Mouse (Mus musculus): ENCODE measurements around the gene Ctbp2. TPM values are rescaled to one million over a fixed set of nuclear protein-coding genes. Genes with fewer than 3 reads are reported as not detected.

Ctbp2 gene
- total RNA-seq, 1 experiment from 2014 or later = 40.1 TPM

- ATAC-seq (replicated peaks; ENCODE audit: insufficient number of reproducible peaks, low FRiP score, low TSS enrichment, poor library complexity, severe bottlenecking) = no peak
Observed at GRCm38 (mm10) chr7:133056924-133057323, 67.2 kb downstream of the Ctbp2 start.

- ATAC-seq (replicated peaks; ENCODE audit: insufficient number of reproducible peaks, low FRiP score, low TSS enrichment, poor library complexity, severe bottlenecking) = no peak
Observed at GRCm38 (mm10) chr7:133054486-133054885, 69.7 kb downstream of the Ctbp2 start.

DNA sequence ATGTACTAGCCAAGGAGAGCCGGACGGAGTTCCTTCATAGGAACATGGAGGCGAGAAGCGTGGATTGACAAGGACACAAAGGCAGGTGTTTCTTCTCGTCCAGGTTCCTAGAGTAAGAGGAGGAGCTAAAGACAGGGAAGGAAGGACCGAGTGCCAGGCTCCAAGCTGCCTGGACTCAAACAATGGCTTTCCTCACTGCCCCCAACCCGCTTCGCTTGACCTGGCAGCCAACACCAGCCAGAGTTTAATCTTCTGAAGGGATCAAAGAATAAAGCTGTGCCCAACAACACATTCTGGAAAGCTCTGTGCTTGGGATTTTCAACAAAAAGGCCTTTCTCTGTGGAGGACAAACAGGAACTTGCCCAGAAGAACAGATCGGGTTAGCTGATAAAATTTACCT is 70.4 kb downstream of the Ctbp2 start:
- ATAC-seq (replicated peaks; ENCODE audit: insufficient number of reproducible peaks, low FRiP score, low TSS enrichment, poor library complexity, severe bottlenecking) = no peak

GRCm38 (mm10) chr7:133052819-133053218 is 71.3 kb downstream of the Ctbp2 start:
- peak; percentile 92 for ATAC-seq (replicated peaks; ENCODE audit: insufficient number of reproducible peaks, low FRiP score, low TSS enrichment, poor library complexity, severe bottlenecking)

GRCm38 (mm10) chr7:133050681-133051080 is 73.5 kb downstream of the Ctbp2 start:
- no peak for ATAC-seq (replicated peaks; ENCODE audit: insufficient number of reproducible peaks, low FRiP score, low TSS enrichment, poor library complexity, severe bottlenecking)

DNA sequence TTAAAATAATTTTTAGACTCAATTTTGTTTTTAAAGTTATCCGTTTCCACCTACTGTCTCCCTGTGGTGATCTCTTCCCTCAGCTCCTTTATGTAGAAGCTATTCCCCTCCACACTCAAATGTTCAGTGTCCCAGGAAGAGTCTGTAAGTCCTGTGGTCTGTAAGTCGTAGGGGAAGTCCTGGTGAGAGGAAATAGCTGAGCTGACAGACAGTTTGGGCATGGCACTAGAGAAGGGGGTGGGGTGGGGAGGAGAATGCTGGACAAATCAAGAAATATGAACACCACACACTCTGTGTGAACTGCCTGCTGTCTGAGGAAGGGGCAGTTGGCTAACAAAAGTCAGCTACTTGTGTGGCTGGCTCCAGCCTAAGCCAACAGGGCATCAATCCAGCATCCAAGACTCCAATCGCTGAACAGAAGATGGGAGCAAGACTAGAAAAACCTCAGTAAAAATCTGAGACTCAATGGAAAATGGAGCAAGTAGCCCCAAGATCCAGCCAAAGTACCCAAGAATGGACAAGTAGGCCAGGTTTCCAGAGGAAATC is 76.0 kb downstream of the Ctbp2 start:
- peak; percentile 48 for ATAC-seq (replicated peaks; ENCODE audit: insufficient number of reproducible peaks, low FRiP score, low TSS enrichment, poor library complexity, severe bottlenecking)

DNA sequence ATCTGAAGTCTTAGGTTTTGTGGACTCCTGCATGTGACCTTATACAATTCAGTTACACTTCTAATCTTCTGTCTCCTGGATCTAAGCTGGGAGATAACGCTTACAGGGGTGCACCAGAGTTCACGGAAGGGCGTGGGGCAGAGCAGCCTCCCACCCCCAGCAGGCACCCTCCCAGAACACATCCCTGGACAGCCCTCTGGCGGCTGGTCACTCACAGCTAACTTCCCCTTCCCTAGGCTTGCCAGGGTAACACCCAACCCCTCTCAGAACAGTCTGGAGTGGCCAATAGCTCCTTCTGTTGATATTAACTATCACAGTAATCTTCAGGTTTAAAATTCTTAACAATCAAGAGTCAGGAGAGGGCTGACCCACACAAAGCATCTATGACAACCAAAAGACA is 76.9 kb downstream of the Ctbp2 start:
- peak; percentile 66 for ATAC-seq (replicated peaks; ENCODE audit: insufficient number of reproducible peaks, low FRiP score, low TSS enrichment, poor library complexity, severe bottlenecking)

DNA sequence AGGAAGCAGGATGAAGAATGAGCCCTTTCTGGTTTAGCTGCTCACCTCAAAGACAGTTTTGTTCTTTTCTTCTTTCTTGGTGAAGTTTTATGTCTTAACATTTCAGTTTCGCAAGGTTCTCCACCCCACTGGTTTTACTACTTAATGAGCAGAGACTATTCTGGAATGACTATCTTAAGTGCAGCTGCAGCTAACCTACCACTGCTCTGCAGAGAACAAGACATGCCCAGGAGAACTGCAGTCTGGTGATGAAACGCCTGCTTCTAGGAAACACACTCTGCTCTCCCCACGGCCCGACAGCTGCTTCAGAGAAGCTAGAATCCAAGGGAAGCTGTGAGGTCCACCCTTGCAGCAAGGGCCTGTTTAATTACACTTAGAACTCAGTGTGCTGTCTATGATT is 79.4 kb downstream of the Ctbp2 start:
- no peak for ATAC-seq (replicated peaks; ENCODE audit: insufficient number of reproducible peaks, low FRiP score, low TSS enrichment, poor library complexity, severe bottlenecking)

DNA sequence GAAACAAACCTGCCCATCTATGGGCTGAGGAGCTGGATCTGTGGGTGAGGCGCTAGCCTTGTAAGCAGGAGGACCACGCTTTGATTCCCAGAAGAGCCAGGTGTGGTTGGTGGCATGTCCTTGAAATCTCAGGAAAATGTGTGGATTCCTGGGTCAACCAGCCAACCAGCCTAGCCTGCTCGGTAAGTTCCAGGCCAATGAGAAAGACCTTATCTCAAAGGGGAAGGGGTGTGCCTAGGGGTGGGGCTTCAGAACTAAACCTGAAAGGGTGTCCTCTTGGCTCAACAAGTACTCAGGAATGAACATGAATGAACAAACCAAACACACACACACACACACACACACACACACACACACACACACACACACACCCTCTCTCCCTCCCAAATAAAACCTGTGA is 82.4 kb downstream of the Ctbp2 start:
- ATAC-seq (replicated peaks; ENCODE audit: insufficient number of reproducible peaks, low FRiP score, low TSS enrichment, poor library complexity, severe bottlenecking) = no peak

DNA sequence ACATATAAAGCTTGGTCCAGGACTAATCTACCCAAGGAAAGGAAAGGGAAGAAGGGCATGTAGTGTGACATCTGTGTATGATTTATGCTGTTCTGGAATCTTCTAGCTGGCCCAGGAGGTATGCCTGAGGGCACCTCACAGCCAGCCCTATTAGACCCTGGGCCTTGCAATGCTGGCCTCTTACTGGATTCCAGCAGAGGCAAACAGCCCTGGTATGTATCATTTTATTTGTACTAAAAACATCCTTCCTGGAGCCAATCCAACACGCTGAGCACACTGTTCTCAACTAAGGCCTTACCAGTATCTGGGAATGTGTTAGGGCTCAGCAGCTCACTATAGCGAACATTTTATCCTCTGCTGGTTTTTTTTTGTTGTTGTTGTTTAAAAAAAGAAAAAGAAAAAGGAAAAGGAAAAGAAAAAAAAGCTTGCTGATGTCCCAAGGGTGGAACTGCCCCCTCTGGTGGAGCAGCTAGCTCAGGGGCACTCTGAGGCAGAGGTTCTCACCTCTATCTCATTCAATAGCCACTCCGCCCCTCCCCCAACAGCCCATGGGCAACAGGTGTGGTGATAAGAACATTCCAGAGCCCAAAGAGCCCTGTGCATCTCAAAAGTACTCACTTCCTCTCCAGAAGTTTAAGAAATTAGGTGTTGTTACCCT is 83.3 kb downstream of the Ctbp2 start:
- no peak for ATAC-seq (replicated peaks; ENCODE audit: insufficient number of reproducible peaks, low FRiP score, low TSS enrichment, poor library complexity, severe bottlenecking)

DNA sequence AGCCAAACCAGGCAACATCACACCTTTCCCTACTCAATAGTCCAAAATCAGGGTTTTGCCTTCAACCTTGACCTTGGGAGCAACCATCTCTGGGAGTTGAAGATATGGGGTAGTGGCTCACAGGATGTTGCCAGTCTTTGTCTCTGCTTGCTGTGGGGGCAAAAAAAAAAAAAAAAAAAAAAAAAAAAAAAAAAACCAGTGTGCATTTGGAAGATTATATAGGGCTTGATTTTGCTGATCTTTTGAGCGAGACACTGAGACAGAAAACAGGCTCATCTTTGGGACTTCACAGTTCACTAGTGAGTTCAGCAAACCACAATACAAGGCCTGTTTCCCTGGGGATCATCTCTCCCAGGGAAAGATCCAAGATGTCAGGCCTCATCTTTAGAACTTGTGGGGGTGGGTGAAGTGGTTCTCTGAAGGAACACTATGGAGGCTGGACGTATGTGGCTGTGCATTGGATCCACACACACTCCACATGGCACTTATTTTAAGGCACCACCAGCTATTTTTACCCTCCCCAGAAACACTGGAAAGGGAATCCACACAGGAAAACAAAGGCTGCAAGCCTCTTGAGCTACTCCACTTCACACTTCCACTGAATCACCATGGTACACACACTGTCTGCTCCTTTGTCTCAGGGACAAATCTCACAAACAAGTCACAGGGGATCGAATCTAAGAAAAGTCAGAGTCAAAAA is 84.4 kb downstream of the Ctbp2 start:
- no peak for ATAC-seq (replicated peaks; ENCODE audit: insufficient number of reproducible peaks, low FRiP score, low TSS enrichment, poor library complexity, severe bottlenecking)

DNA sequence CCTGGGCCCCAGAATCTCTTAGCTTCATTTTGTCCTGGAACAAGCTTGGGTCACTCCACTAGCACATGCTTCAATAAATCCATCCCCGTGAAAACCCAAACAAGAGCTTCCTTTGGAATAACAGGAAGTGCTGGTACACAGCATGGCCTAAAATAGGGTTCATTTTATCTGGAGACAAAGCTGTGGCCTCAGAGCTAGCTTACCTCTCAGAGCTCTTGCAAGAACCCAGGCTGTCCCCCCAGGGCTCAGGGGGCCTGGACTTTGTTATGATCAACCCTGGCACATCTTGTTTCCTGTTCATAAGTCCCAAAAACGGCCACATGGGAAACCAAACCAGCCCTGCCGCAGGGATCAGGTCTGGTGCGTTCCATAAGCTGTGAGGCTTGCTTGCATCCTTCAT is 86.5 kb downstream of the Ctbp2 start:
- no peak for ATAC-seq (replicated peaks; ENCODE audit: insufficient number of reproducible peaks, low FRiP score, low TSS enrichment, poor library complexity, severe bottlenecking)

DNA sequence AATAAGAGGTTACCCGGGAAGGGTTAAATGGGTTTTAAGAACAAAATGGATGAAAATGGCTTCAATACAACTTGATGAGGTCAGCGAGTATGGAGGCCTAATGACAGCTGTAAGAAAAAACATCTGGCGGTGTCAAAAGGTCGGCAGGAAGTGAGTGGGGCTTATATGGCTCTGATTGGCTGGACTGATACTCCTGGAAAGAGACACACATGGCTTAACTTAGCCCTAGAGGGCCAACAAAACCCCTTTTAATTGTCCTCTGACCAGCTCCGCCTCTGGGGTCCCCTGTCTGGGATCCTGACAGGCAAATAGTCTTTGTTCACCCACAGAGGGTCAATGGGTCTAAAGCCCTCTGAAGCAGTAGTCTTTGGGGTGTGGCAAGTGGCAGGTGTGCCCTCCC is 86.9 kb downstream of the Ctbp2 start:
- no peak for ATAC-seq (replicated peaks; ENCODE audit: insufficient number of reproducible peaks, low FRiP score, low TSS enrichment, poor library complexity, severe bottlenecking)

GRCm38 (mm10) chr7:133035901-133036300 is 88.3 kb downstream of the Ctbp2 start:
- no peak for ATAC-seq (replicated peaks; ENCODE audit: insufficient number of reproducible peaks, low FRiP score, low TSS enrichment, poor library complexity, severe bottlenecking)

DNA sequence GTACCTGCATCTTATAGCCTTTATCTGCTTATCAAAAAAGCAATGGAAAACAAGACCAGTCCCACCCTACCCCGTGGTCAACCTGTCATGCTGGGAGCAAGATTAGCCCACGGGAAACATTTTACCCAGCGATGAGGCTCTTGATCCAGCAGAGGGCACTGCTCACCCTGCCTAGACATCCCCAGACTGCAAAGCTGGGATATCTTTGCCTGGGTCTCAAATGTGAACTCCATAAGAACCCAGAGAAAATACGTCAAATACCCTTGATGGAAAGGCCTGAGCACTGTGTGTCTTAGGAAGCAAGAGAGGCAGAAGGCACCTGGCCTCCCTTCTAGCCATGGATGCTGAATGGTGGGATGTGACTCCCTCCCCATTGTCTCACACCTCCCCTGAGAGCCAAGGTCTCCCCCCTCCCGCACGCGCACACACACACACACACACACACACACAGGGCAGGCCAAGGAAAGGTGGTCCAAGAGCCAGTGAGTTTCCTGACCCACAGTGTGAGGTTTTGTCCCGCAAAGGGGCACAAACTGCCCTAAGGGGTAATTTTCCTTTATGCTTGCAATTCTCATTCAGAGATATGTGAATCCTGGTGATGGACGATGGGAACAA is 91.5 kb downstream of the Ctbp2 start:
- ATAC-seq (replicated peaks; ENCODE audit: insufficient number of reproducible peaks, low FRiP score, low TSS enrichment, poor library complexity, severe bottlenecking) = peak; percentile 76

DNA sequence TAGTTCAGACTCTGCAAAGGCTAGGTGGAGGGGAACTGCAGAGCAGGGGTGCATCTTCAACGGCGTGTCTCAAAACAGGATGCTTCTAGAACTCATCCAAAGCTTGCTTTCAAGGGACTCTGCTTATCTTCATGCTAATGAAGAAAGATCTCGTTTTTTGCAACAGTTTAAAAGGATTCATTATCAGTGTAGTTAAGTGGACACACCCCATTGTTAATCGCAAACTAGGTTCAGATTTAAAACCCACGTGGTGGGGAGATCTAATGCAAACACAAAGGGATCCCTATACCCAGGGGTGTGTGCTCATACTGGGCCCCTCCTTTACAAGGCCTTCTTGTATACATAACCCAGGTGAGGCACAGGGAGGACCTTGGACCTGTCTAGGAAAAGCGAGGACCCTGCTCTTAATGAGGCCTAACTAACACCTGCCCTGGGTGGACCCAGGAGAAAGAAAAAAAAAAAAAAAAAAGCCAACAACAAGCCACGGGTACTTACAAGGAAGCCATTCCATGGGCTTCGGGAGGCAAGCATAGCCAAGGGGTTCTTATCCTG is 94.6 kb downstream of the Ctbp2 start:
- ATAC-seq (replicated peaks; ENCODE audit: insufficient number of reproducible peaks, low FRiP score, low TSS enrichment, poor library complexity, severe bottlenecking) = no peak

DNA sequence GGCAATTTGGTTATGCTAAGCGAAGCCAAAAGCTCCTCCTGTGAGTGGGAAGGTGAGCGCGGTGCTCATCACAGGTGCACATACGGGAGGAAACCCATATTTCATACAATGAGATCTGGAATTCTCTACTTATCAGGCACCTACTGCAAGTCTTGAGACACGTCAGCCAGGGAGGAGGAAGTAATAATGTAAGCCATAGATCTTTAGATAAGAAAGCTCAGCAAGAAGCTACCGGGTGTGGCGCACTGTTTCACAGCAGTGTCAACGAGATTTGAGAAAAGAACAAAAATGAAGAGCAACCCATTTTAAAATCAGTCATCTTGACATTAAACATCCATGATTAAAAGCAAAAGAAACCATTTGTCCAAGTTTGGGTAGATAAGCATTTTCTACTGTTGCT is 95.2 kb downstream of the Ctbp2 start:
- no peak for ATAC-seq (replicated peaks; ENCODE audit: insufficient number of reproducible peaks, low FRiP score, low TSS enrichment, poor library complexity, severe bottlenecking)

DNA sequence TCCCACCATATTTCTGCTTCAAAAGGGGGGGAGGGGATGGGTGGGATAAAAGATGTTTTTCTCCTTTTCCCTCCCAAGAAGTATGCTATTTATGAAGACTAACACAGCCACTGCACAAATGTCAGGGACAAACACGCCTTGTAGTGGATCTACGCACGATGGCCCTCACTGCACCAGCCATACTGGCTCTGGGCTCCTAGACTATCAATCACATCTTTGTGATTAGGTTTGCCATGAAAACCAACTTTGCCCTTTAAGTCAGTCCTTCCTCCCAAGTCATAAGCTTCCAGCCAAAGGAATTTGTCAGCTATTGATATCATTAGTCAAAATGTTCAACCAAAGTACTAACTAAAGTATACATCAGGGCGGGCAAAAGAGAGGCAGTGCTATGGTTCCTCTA is 96.2 kb downstream of the Ctbp2 start:
- ATAC-seq (replicated peaks; ENCODE audit: insufficient number of reproducible peaks, low FRiP score, low TSS enrichment, poor library complexity, severe bottlenecking) = no peak

DNA sequence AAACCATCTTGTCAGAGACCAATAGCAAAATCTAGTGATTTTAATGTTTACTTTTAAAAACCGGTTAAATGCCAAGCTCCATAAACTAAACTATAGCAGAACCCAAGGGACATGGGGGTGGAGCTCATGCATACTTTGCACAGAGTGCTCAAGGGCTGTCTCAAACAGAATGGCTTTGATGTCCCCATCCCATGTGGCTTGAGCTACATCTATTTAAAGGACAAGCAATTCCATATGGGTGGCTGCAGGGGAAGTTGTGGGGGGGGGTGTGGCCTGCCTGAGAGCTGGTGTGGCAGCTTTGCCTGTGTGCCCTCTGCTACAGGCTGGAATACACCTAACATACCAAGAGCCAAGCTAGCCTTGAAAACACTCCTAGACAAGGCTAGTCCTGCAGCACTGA is 99.5 kb downstream of the Ctbp2 start:
- no peak for ATAC-seq (replicated peaks; ENCODE audit: insufficient number of reproducible peaks, low FRiP score, low TSS enrichment, poor library complexity, severe bottlenecking)
